Mouse (Mus musculus) CD4-positive helper T cell, adult 2 months (primary cell): ENCODE data around the gene Btbd17.
A peak's percentile ranks its signal among the peaks of the same experiment; 100 is the strongest.

Source experiments
- DNase-seq: peaks from one replicate; pipeline ENCODE4 v3.0.0-alpha.2; 2012; ENCODE audit warnings: low read depth, missing footprints, low spot score

Gene Btbd17

GRCm38 (mm10) chr11:114795848-114796322 is at the start of gene Btbd17:
Gene Btbd17 (minus strand): TSS chr11:114795945.
- no peak for DNase-seq

GRCm38 (mm10) chr11:114844464-114845220 is 48.9 kb upstream of the Btbd17 start:
- DNase-seq: no peak

- DNase-seq: no peak
These were observed 48.2 kb upstream of the Btbd17 start for GRCm38 (mm10) chr11:114843818-114844463.

GRCm38 (mm10) chr11:114833166-114833565 is 37.4 kb upstream of the Btbd17 start:
- DNase-seq: no peak

GRCm38 (mm10) chr11:114830433-114830773 is 34.7 kb upstream of the Btbd17 start:
- DNase-seq: no peak

- no peak for DNase-seq
These were observed 34.0 kb upstream of the Btbd17 start for GRCm38 (mm10) chr11:114829499-114830432.

GRCm38 (mm10) chr11:114826686-114827085 is 30.9 kb upstream of the Btbd17 start:
- DNase-seq: no peak

GRCm38 (mm10) chr11:114823199-114823725 is 27.5 kb upstream of the Btbd17 start:
- DNase-seq: no peak

GRCm38 (mm10) chr11:114822727-114823126 is 27.0 kb upstream of the Btbd17 start:
- DNase-seq: no peak

GRCm38 (mm10) chr11:114821325-114821724 is 25.6 kb upstream of the Btbd17 start:
- no peak for DNase-seq

GRCm38 (mm10) chr11:114820444-114820843 is 24.7 kb upstream of the Btbd17 start:
- no peak for DNase-seq

GRCm38 (mm10) chr11:114819110-114819509 is 23.4 kb upstream of the Btbd17 start:
- no peak for DNase-seq

- DNase-seq: no peak
These were observed 22.4 kb upstream of the Btbd17 start for GRCm38 (mm10) chr11:114818185-114818584.

- DNase-seq: no peak
These were observed 21.2 kb upstream of the Btbd17 start for GRCm38 (mm10) chr11:114816934-114817333.

GRCm38 (mm10) chr11:114814873-114815592 is 19.3 kb upstream of the Btbd17 start:
- no peak for DNase-seq

- peak; percentile 77 for DNase-seq
These were observed 17.0 kb upstream of the Btbd17 start for GRCm38 (mm10) chr11:114812731-114813240.

GRCm38 (mm10) chr11:114810344-114810743 is 14.6 kb upstream of the Btbd17 start:
- no peak for DNase-seq

GRCm38 (mm10) chr11:114809371-114809770 is 13.6 kb upstream of the Btbd17 start:
- no peak for DNase-seq

- peak; percentile 76 for DNase-seq
These were observed 12.1 kb upstream of the Btbd17 start for GRCm38 (mm10) chr11:114807686-114808427.

GRCm38 (mm10) chr11:114807025-114807424 is 11.3 kb upstream of the Btbd17 start:
- DNase-seq: no peak
